Mouse (Mus musculus) lung, postnatal 4 days (tissue): ENCODE results near the gene Rnase4.

ENCODE experiments used
- DNase-seq, 2 experiments: peaks; one replicate each; pipeline ENCODE4 v3.0.0; 2021

Rnase4 gene

GRCm38 (mm10) chr14:51129624-51129975 is 38.7 kb downstream of the Rnase4 start:
- DNase-seq: no peak

GRCm38 (mm10) chr14:51130315-51130940 is 39.6 kb downstream of the Rnase4 start:
- no peak for DNase-seq

GRCm38 (mm10) chr14:51131086-51131815 is 40.4 kb downstream of the Rnase4 start:
- no peak for DNase-seq

- no peak for DNase-seq
These were observed 41.5 kb downstream of the Rnase4 start for GRCm38 (mm10) chr14:51132372-51132771.

GRCm38 (mm10) chr14:51140342-51140741 is 49.5 kb downstream of the Rnase4 start:
- DNase-seq: no peak

- DNase-seq: no peak
These were observed 51.2 kb downstream of the Rnase4 start for GRCm38 (mm10) chr14:51142119-51142518.

- no peak for DNase-seq
These were observed 51.7 kb downstream of the Rnase4 start for GRCm38 (mm10) chr14:51142568-51142967.

- DNase-seq: no peak
These were observed 52.4 kb downstream of the Rnase4 start for GRCm38 (mm10) chr14:51143287-51143686.

GRCm38 (mm10) chr14:51143937-51144336 is 53.1 kb downstream of the Rnase4 start:
- no peak for DNase-seq

- DNase-seq: no peak
These were observed 53.6 kb downstream of the Rnase4 start for GRCm38 (mm10) chr14:51144451-51144850.

GRCm38 (mm10) chr14:51145521-51145920 is 54.6 kb downstream of the Rnase4 start:
- no peak for DNase-seq

GRCm38 (mm10) chr14:51146685-51147084 is 55.8 kb downstream of the Rnase4 start, which contains the start of gene Rnase1:
Rnase1 (minus strand) TSS chr14:51146785.
- no peak for DNase-seq

- no peak for DNase-seq
These were observed 57.1 kb downstream of the Rnase4 start for GRCm38 (mm10) chr14:51148006-51148405.

- no peak for DNase-seq
These were observed 58.3 kb downstream of the Rnase4 start for GRCm38 (mm10) chr14:51149164-51149563.

- DNase-seq: no peak
These were observed 59.4 kb downstream of the Rnase4 start for GRCm38 (mm10) chr14:51150206-51150831.

GRCm38 (mm10) chr14:51152249-51152870 is 61.5 kb downstream of the Rnase4 start:
- no peak for DNase-seq
